Mouse (Mus musculus) kidney, embryonic 14.5 days (tissue): ENCODE results near the gene Lce1c. TPM values are rescaled to one million over a fixed set of nuclear protein-coding genes. Genes with fewer than 3 reads are reported as not detected.

Source experiments
- ATAC-seq: fragments of 200-750 bp; cut with Nextera tagmentation; 2 replicates; pipeline ENCODE4 v1.8.0; 2017; ENCODE audit warnings: moderate number of reproducible peaks, mild to moderate bottlenecking, moderate TSS enrichment, moderate library complexity; ENCODE audit not compliant: low FRiP score, low TSS enrichment
- H3K27ac ChIP-seq: fragments of 300-500 bp; sonication (generic); 2 replicates; pipeline ENCODE4 v1.5.1; 2014; ENCODE audit warnings: low read depth, mild to moderate bottlenecking, low read length, moderate library complexity, mixed read lengths
- H3K27me3 ChIP-seq: fragments of 300-500 bp; sonication (generic); 2 replicates; pipeline ENCODE4 v1.6.1; 2014; ENCODE audit warnings: mild to moderate bottlenecking, low read length; ENCODE audit not compliant: control insufficient read depth, insufficient read depth
- H3K36me3 ChIP-seq: fragments of 300-500 bp; sonication (generic); 2 replicates; pipeline ENCODE4 v1.6.1; 2014; ENCODE audit warnings: low read length, mixed read lengths; ENCODE audit not compliant: control insufficient read depth, insufficient read depth
- H3K4me1 ChIP-seq: fragments of 300-500 bp; sonication (generic); 2 replicates; pipeline ENCODE4 v1.6.1; 2014; ENCODE audit warnings: low read length, mixed read lengths; ENCODE audit not compliant: control insufficient read depth, insufficient read depth
- H3K4me2 ChIP-seq: fragments of 300-500 bp; sonication (generic); replicated peaks from 2 replicates; pipeline ENCODE4 v1.6.1; 2014; ENCODE audit warnings: low read depth, mild to moderate bottlenecking, low read length
- H3K4me3 ChIP-seq: fragments of 300-500 bp; sonication (generic); 2 replicates; pipeline ENCODE4 v1.5.1; 2014; ENCODE audit warnings: mild to moderate bottlenecking, low read length
- H3K9ac ChIP-seq: fragments of 300-500 bp; sonication (generic); 2 replicates; pipeline ENCODE4 v1.6.1; 2014; ENCODE audit warnings: low read depth, mild to moderate bottlenecking, low read length, moderate library complexity
- H3K9me3 ChIP-seq: fragments of 300-500 bp; sonication (generic); 2 replicates; pipeline ENCODE4 v1.6.1; 2016; ENCODE audit warnings: low read length; ENCODE audit not compliant: control insufficient read depth
- WGBS: fragments of 180-500 bp; shearing (Covaris S2); extraction: QIAGEN DNeasy Blood & Tissue Kit; methylation state at CpG from one replicate; pipeline ENCODE4 v1.1.7; 2014; 5-methylcytosine and 5-hydroxymethylcytosine counted together
- polyA plus RNA-seq: library from polyadenylated mRNA; unstranded; fragments of >200 nt; fragmentation: Nextera tagmentation; extraction: Ambion mirVana; gene quantifications from 2 replicates; pipeline ENCODE4 v1.2.1, GENCODE M21; 2014

Lce1c gene
- polyA plus RNA-seq, 1 experiment from 2014 or later, result not detected

- Histone ChIP-seq H3K4me2 (no peak overlapping the region), H3K4me1 (no peaks in the 10 kb centered on the region), H3K36me3 (no peaks in the 10 kb centered on the region), H3K9me3 (no peaks in the 10 kb centered on the region), H3K27me3 (no peaks in the 10 kb centered on the region), H3K9ac (no peak overlapping the region), H3K4me3 (no peak overlapping the region), H3K27ac (no peak overlapping the region)
- no peak for ATAC-seq
Observed at GRCm38 (mm10) chr3:92691688-92692087, 12.6 kb downstream of the Lce1c start.

- WGBS, result 30% methylated on average over 1 of the region's 1 CpGs
- no peaks in the 10 kb centered on the region for H3K36me3 ChIP-seq
- H3K27me3 ChIP-seq, result no peaks in the 10 kb centered on the region
- H3K9ac ChIP-seq, result no peak overlapping the region
- H3K9me3 ChIP-seq, result no peaks in the 10 kb centered on the region
- no peak overlapping the region for H3K27ac ChIP-seq
- no peak for ATAC-seq
- H3K4me3 ChIP-seq, result no peak overlapping the region
- no peak overlapping the region for H3K4me2 ChIP-seq
- no peaks in the 10 kb centered on the region for H3K4me1 ChIP-seq
Observed at GRCm38 (mm10) chr3:92694613-92695012, 15.6 kb downstream of the Lce1c start.

GRCm38 (mm10) chr3:92708974-92709373 lies 29.9 kb downstream of the Lce1c start, which contains the start of gene Lce1e:
TSS of gene Lce1e (minus strand) at chr3:92709074.
- Histone ChIP-seq H3K4me2 (no peak within 1 kb of the TSS), H3K9ac (no peak within 1 kb of the TSS), H3K4me3 (no peak within 1 kb of the TSS), H3K36me3 (no peaks in the 10 kb centered on the region), H3K4me1 (no peaks in the 10 kb centered on the region), H3K27me3 (no peaks in the 10 kb centered on the region), H3K27ac (no peak within 1 kb of the TSS), H3K9me3 (no peaks in the 10 kb centered on the region)
- 88% methylated on average over 2 of the region's 2 CpGs for WGBS
- ATAC-seq, result no peak

GRCm38 (mm10) chr3:92715122-92715521 lies 36.1 kb downstream of the Lce1c start:
- Histone ChIP-seq H3K9me3 (no peaks in the 10 kb centered on the region), H3K27ac (no peak overlapping the region), H3K27me3 (no peaks in the 10 kb centered on the region), H3K4me3 (no peak overlapping the region), H3K4me1 (no peaks in the 10 kb centered on the region), H3K9ac (no peak overlapping the region), H3K36me3 (no peaks in the 10 kb centered on the region), H3K4me2 (no peak overlapping the region)
- no peak for ATAC-seq

- H3K9ac ChIP-seq, result no peak within 1 kb of the TSS
- 77% methylated on average over 3 of the region's 3 CpGs for WGBS
- H3K27me3 ChIP-seq, result no peaks in the 10 kb centered on the region
- H3K9me3 ChIP-seq, result no peaks in the 10 kb centered on the region
- no peak within 1 kb of the TSS for H3K4me2 ChIP-seq
- no peaks in the 10 kb centered on the region for H3K36me3 ChIP-seq
- no peak within 1 kb of the TSS for H3K4me3 ChIP-seq
- ATAC-seq, result no peak
- H3K27ac ChIP-seq, result no peak within 1 kb of the TSS
- H3K4me1 ChIP-seq, result no peaks in the 10 kb centered on the region
Observed at GRCm38 (mm10) chr3:92720250-92720649, 41.2 kb downstream of the Lce1c start, which contains the start of gene Lce1f. TSS of gene Lce1f (minus strand) at chr3:92720350.

GRCm38 (mm10) chr3:92722631-92723030 lies 43.6 kb downstream of the Lce1c start:
- Histone ChIP-seq H3K27ac (no peak overlapping the region), H3K4me2 (no peak overlapping the region), H3K4me1 (no peaks in the 10 kb centered on the region), H3K4me3 (no peak overlapping the region), H3K9ac (no peak overlapping the region), H3K27me3 (no peaks in the 10 kb centered on the region), H3K36me3 (no peaks in the 10 kb centered on the region), H3K9me3 (no peaks in the 10 kb centered on the region)
- no peak for ATAC-seq
- 79% methylated on average over 5 of the region's 5 CpGs for WGBS

Other genes starting within 250 kb of the Lce1c start
- 6.9 and 7.1 TPM in 2 replicates for gene Gm9774, start 249.8 kb upstream of the Lce1c start, polyA plus RNA-seq
- not detected in 2 replicates for gene Sprr2k, start 246.7 kb upstream of the Lce1c start, polyA plus RNA-seq
- gene Sprr1b, start 240.5 kb upstream of the Lce1c start, polyA plus RNA-seq, result not detected in 2 replicates
- not detected in 2 replicates for gene Sprr3, start 220.5 kb upstream of the Lce1c start, polyA plus RNA-seq
- gene Sprr1a, start 193.4 kb upstream of the Lce1c start, polyA plus RNA-seq, result 8.1 and 8.4 TPM in 2 replicates
- not detected in 2 replicates for gene Sprr4, start 178.8 kb upstream of the Lce1c start, polyA plus RNA-seq
- gene 2310046K23Rik, start 144.7 kb upstream of the Lce1c start, polyA plus RNA-seq, result not detected in 2 replicates
- gene Ivl, start 105.5 kb upstream of the Lce1c start, polyA plus RNA-seq, result 0.74 and 0.81 TPM in 2 replicates
- gene Smcp, start 90.2 kb upstream of the Lce1c start, polyA plus RNA-seq, result not detected in 2 replicates
- not detected in 2 replicates for gene 2210017I01Rik, start 71.8 kb upstream of the Lce1c start, polyA plus RNA-seq
- not detected in 2 replicates for gene Lce6a, start 57.6 kb upstream of the Lce1c start, polyA plus RNA-seq
- not detected in 2 replicates for gene Lce1a1, start 30.9 kb upstream of the Lce1c start, polyA plus RNA-seq
- not detected in 2 replicates for gene Lce1b, start 22.3 kb upstream of the Lce1c start, polyA plus RNA-seq
- not detected in 2 replicates for gene Lce1a2, start 8.9 kb upstream of the Lce1c start, polyA plus RNA-seq
- not detected in 2 replicates for gene Lce1d, start 8.0 kb downstream of the Lce1c start, polyA plus RNA-seq
- gene Lce1e, start 29.8 kb downstream of the Lce1c start, polyA plus RNA-seq, result not detected in 2 replicates
- gene Lce1f, start 41.1 kb downstream of the Lce1c start, polyA plus RNA-seq, result not detected in 2 replicates
- gene Gm38119, start 59.8 kb downstream of the Lce1c start, polyA plus RNA-seq, result not detected in 2 replicates
- not detected in 2 replicates for gene Lce1g, start 73.1 kb downstream of the Lce1c start, polyA plus RNA-seq
- not detected in 2 replicates for gene Lce1h, start 85.8 kb downstream of the Lce1c start, polyA plus RNA-seq
- not detected in 2 replicates for gene Lce1i, start 99.7 kb downstream of the Lce1c start, polyA plus RNA-seq
- not detected in 2 replicates for gene Lce1j, start 111.3 kb downstream of the Lce1c start, polyA plus RNA-seq
- not detected in 2 replicates for gene Lce1k, start 128.6 kb downstream of the Lce1c start, polyA plus RNA-seq
- gene Kprp, start 148.0 kb downstream of the Lce1c start, polyA plus RNA-seq, result not detected in 2 replicates
- gene Lce1l, start 172.0 kb downstream of the Lce1c start, polyA plus RNA-seq, result not detected in 2 replicates
- gene 2310050C09Rik, start 191.0 kb downstream of the Lce1c start, polyA plus RNA-seq, result not detected in 2 replicates
- not detected in 2 replicates for gene Lce3a, start 247.0 kb downstream of the Lce1c start, polyA plus RNA-seq